11 mouse cellular contexts compared by ENCODE assay signal in genomic region chr15:102583708-102584383, GRCm38 (mm10). TPM values are rescaled to one million over a fixed set of nuclear protein-coding genes. Genes with fewer than 3 reads are reported as not detected.
A peak's percentile ranks its signal among the peaks of the same experiment; 100 is the strongest.
DNase-seq lines count a peak whose midpoint lies in the region; ATAC-seq and TF ChIP-seq lines count a peak whose summit lies in the region.
"Had no signal": no experiment of that assay in that cellular context is flagged by ENCODE, and none has a peak within 500 bp of the region (broad histone marks: within the 10 kb centered on the region; RNA-seq: fewer than 3 reads in every experiment).

No protein-coding gene starts in this region.

- H3K9me3 ChIP-seq in lung, postnatal 0 days (ENCODE audit: low read length): no peaks in the 10 kb centered on the region

- WGBS in lung, postnatal 0 days: 69% methylated on average over 8 of the region's 8 CpGs

- no peak overlapping the region for H3K4me2 ChIP-seq in lung, postnatal 0 days (replicated peaks; ENCODE audit: low read depth, low read length)

- H3K27ac ChIP-seq in gastrocnemius, adult 2 months: peak overlapping the region; percentile 40; the same call in 1 of the 2 replicates
- H3K27ac ChIP-seq in lung, postnatal 0 days (ENCODE audit: low read length): no peak overlapping the region
- H3K27ac ChIP-seq: macrophage had no signal

- no peak for TF ChIP-seq EP300 in lung, postnatal 0 days (IDR thresholded peaks at IDR 0.05)

- intact Hi-C loops in gastrocnemius, adult 2 months (cut with DNase I): no loop called here
- intact Hi-C loops in left cerebral cortex, postnatal 36 days (cut with DNase I): loop anchor here (5.0 kb wide), 1 partner anchor 43 kb away; the partner anchor contains the start of genes Atf7 and Gm28047

- H3K4me3 ChIP-seq in gastrocnemius, adult 2 months: no peak overlapping the region
- H3K4me3 ChIP-seq in lung, postnatal 0 days (ENCODE audit: low read depth, low read length): no peak overlapping the region

- no peaks in the 10 kb centered on the region for H3K36me3 ChIP-seq in lung, postnatal 0 days (ENCODE audit: insufficient read depth, low read length)

- no peak overlapping the region for H3K9ac ChIP-seq in lung, postnatal 0 days (replicated peaks; ENCODE audit: low read depth)

- ATAC-seq in lung, postnatal 0 days: no peak

- H3K4me1 ChIP-seq in lung, postnatal 0 days (ENCODE audit: insufficient read depth, low read depth, low read length): no peaks in the 10 kb centered on the region

- H3K27me3 ChIP-seq in lung, postnatal 0 days (replicated peaks; ENCODE audit: insufficient read depth, low read length): no peaks in the 10 kb centered on the region

- TF ChIP-seq CTCF in gastrocnemius, adult 2 months (IDR thresholded peaks at IDR 0.05): no peak
- no peak for TF ChIP-seq CTCF in lung, postnatal 0 days (IDR thresholded peaks at IDR 0.05)

- DNase-seq in gastrocnemius, adult 2 months: no peak
- no peak for DNase-seq in gastrocnemius, postnatal 4 days (ENCODE audit: low spot score in 2 of 2)
- peak; percentile 21 to 26 for DNase-seq in frontal cortex, postnatal 10 days (ENCODE audit: low spot score in 2 of 2)
- peak; percentile 36 to 43 for DNase-seq in left cerebral cortex, postnatal 36 days (ENCODE audit: low spot score in 2 of 2)
- peak; percentile 25 to 45 for DNase-seq in right cerebral cortex, postnatal 36 days (ENCODE audit: low spot score in 2 of 2)
- DNase-seq in lung, postnatal 0 days (ENCODE audit: low spot score): no peak
- DNase-seq in testis, postnatal 14 days (ENCODE audit: low spot score): no peak
- no peak for DNase-seq in ovary, postnatal 14 days (ENCODE audit: low spot score)
- DNase-seq: B cell, adult 2 months; kidney, adult 2 months had no signal

RNA-seq across cellular contexts. Expression of gene Gm28047, which starts 41.0 kb away (rescaled TPM):
- total RNA-seq in gastrocnemius, adult 2 months (2021): 1 to 10 TPM in 1 of 2 experiments, not detected in 1; 1.8 TPM
- total RNA-seq in gastrocnemius, postnatal 4 days (2021): under 1 TPM in 1 of 2 experiments, not detected in 1; 0.70 TPM
- total RNA-seq in left cerebral cortex, postnatal 36 days (2021): not detected
- polyA plus RNA-seq in lung, postnatal 0 days (2015; fragmentation: Nextera tagmentation; extraction: Ambion mirVana): not detected in 2 replicates
- polyA plus RNA-seq: kidney, adult 2 months had no signal

RNA-seq across cellular contexts. Expression of gene Atf7, which starts 41.4 kb away (rescaled TPM):
- 10 to 100 TPM; 60.2 to 62.5 TPM for total RNA-seq in gastrocnemius, adult 2 months (2021)
- total RNA-seq in gastrocnemius, postnatal 4 days (2021): 10 to 100 TPM; 85.3 to 97.2 TPM
- total RNA-seq in left cerebral cortex, postnatal 36 days (2021): 10 to 100 TPM; 27.1 to 43.0 TPM
- polyA plus RNA-seq in lung, postnatal 0 days (2015; fragmentation: Nextera tagmentation; extraction: Ambion mirVana): 37.4 and 42.8 TPM in 2 replicates

RNA-seq across cellular contexts. Expression of gene Npff, which starts 59.1 kb away (rescaled TPM):
- 1 to 10 TPM; 2.6 TPM for total RNA-seq in gastrocnemius, adult 2 months (2021)
- 1 to 10 TPM; 3.4 to 4.9 TPM for total RNA-seq in gastrocnemius, postnatal 4 days (2021)
- total RNA-seq in left cerebral cortex, postnatal 36 days (2021): 1 to 10 TPM; 1.8 to 5.1 TPM
- 3.7 and 4.2 TPM in 2 replicates for polyA plus RNA-seq in lung, postnatal 0 days (2015; fragmentation: Nextera tagmentation; extraction: Ambion mirVana)

Comparison
In these comparisons a context has a peak if more than half of its experiments do, and no peak if none do; other contexts are left out.
1. DNase-seq: peak in frontal cortex, postnatal 10 days (2 of 2), left cerebral cortex, postnatal 36 days (2 of 2) and right cerebral cortex, postnatal 36 days (2 of 2); none in gastrocnemius, adult 2 months (single experiment), gastrocnemius, postnatal 4 days (0 of 2), lung, postnatal 0 days (single experiment), testis, postnatal 14 days (single experiment) and ovary, postnatal 14 days (single experiment).